Mouse (Mus musculus) forebrain, embryonic 10.5 days (tissue): ENCODE measurements around the gene Rps28. TPM values are rescaled to one million over a fixed set of nuclear protein-coding genes. Genes with fewer than 3 reads are reported as not detected.
A peak's percentile ranks its signal among the peaks of the same experiment; 100 is the strongest.
"Not testable (repeated sequence)": the region's sequence is repeated elsewhere in the genome, so short reads cannot be mapped to it uniquely, and the experiment has no call there.

Experiments
- DNase-seq: peaks from one replicate; pipeline ENCODE4 v3.0.0-alpha.2; 2017; ENCODE audit warnings: low spot score; ENCODE audit errors: extremely low spot score
- H3K27ac ChIP-seq: fragments of 300-500 bp; sonication (generic); 2 replicates; pipeline ENCODE4 v1.5.1; 2016; ENCODE audit warnings: mild to moderate bottlenecking
- H3K27me3 ChIP-seq: fragments of 300-500 bp; sonication (generic); 2 replicates; pipeline ENCODE4 v1.6.1; 2016; ENCODE audit warnings: mild to moderate bottlenecking; ENCODE audit not compliant: poor library complexity, severe bottlenecking
- H3K36me3 ChIP-seq: fragments of 300-500 bp; sonication (generic); replicated peaks from 2 replicates; pipeline ENCODE4 v1.6.1; 2016; ENCODE audit warnings: mild to moderate bottlenecking, moderate library complexity
- H3K4me1 ChIP-seq: fragments of 300-500 bp; sonication (generic); 2 replicates; pipeline ENCODE4 v1.6.1; 2016
- H3K4me3 ChIP-seq: fragments of 300-500 bp; sonication (generic); 2 replicates; pipeline ENCODE4 v1.5.1; 2016; ENCODE audit warnings: mild to moderate bottlenecking, moderate library complexity
- H3K9me3 ChIP-seq: fragments of 300-500 bp; sonication (generic); 2 replicates; pipeline ENCODE4 v1.6.1; 2016; ENCODE audit warnings: mild to moderate bottlenecking, moderate library complexity
- WGBS: fragments of 180-500 bp; shearing (Covaris S2); methylation state at CpG from one replicate; pipeline ENCODE4 v1.1.7; 2016; 5-methylcytosine and 5-hydroxymethylcytosine counted together
- polyA plus RNA-seq: library from polyadenylated mRNA; unstranded; fragments of >200 nt; fragmentation: Nextera tagmentation; extraction: Ambion mirVana; gene quantifications from 2 replicates; pipeline ENCODE4 v1.2.1, GENCODE M21; 2016

Gene Rps28
- 848 and 864 TPM in 2 replicates for polyA plus RNA-seq

DNA sequence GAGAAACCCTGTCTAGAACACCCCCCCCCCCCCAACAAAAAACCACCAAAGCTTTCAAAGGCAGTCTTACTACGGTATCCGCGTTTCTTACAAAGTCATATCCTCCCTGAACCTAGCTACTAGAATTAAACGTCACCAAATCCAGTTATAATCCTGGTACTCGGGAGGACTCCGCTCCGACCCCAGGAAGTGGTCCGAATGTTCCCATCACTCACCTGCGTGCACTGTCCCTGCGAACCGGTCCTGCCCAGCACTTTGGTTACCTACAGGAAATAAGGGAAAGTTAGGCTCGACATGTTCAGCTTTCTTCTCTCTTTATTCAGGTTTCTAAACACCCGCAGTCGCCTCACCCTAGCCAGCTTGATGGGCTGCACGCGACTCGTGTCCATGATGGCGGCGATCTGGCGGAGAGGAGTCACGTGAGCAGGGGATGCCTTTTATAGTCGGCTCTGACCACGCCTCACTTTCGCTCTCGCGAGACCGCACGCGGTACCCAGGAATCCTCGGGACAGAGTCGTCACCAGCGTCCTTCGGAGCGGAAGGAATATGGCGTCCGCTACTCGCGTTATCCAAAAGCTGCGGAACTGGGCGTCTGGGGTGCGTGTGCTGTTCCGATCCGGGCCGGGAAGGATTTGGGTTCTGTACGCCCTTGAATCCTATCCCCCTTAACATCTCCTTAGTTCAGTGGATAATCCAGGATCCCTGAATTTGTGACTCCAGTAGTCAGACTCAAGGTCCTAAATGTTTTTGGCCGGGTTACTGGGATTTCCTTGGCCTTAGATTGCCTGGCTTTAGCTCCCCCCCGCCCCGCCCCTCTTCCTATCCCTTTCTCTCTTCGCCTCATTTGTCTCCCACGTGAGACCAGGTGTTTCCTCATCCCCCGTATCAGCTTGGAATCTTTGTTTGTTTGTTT is at the start of gene Rps28, which contains the start of gene Ndufa7:
TSS of gene Rps28 (minus strand) at position 479 of the 913 bp plus-strand sequence.
TSS of gene Ndufa7 (plus strand) at position 489 of the 913 bp plus-strand sequence.
- H3K27me3 ChIP-seq, result no peaks in the 10 kb centered on the region
- peak; percentile 98 for DNase-seq
- WGBS, result under 1% methylated on average over 51 of the region's 51 CpGs
- H3K4me3 ChIP-seq, result peak within 1 kb of the TSS; percentile 84
- H3K36me3 ChIP-seq, result peaks cover 72% of the 10 kb centered on the region
- peaks cover 37% of the 10 kb centered on the region for H3K4me1 ChIP-seq
- no peaks in the 10 kb centered on the region for H3K9me3 ChIP-seq
- H3K27ac ChIP-seq, result peak within 1 kb of the TSS; percentile 93

DNA sequence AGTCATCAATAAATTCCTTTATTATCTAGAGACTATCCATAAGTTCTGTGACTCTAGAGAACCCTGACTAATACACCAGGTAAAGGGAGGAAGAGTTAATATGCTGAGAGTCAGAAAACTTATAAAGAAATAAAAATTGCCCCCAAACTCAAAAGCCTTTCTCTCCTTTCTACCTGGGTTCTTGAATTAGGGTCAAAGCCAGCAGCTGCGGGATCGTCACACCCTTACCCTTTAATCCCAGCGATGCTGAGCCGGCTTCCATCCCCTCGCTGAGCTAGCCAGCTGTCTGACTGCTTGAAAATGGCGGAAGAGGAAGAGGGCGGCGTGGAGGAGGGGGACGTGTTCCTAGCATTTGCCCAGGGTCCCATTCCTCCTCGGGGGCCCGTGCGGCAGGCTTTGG is 49.2 kb upstream of the Rps28 start, which contains the start of gene Gm7029:
TSS of gene Gm7029 (plus strand) at position 301 of the 400 bp plus-strand sequence.
- 88% methylated on average over 7 of the region's 12 CpGs for WGBS
- not testable (repeated sequence) for H3K27me3 ChIP-seq, H3K9me3 ChIP-seq, H3K4me3 ChIP-seq, H3K27ac ChIP-seq, H3K4me1 ChIP-seq, DNase-seq
- peaks cover 42% of the 10 kb centered on the region for H3K36me3 ChIP-seq

DNA sequence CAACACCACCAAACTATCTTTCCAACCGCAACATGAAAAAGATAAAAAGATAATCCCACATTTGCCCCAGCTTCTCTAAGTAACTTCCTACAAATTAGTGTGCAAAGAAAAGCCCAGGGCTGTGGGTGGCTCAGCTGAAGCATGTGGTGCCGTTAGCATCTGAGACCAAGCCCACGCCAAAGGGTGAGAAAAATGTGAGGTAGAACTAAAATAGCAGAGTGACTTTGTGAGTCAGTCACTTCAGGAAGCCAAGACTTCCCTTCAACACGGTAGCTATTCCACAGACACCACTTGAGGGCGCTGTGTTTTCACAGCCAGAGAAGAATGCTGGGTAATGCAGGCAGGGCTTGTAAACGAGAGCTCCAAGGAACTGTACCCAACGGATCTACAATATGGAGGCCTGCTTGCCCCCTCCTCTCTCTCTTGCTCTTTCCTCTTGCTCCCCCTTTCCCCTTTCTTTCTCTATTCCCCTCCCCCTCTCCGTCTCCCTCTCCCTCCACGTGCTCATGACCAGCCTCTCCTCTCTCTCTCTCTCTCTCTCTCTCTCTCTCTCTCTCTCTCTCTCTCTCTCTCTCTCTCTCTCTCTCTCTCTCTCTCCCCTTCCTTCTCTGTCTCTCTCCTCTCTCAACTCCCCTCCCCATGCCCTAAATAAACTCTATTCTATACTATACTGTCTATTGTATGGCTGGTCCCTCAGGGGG is 41.1 kb upstream of the Rps28 start:
- DNase-seq, result peak; percentile 33
- WGBS, result 42% methylated on average over 9 of the region's 9 CpGs
- Histone ChIP-seq H3K27ac (0 out of 2 replicates have a peak overlapping the region, but pooled peaks have one; percentile 67), H3K4me3 (no peak overlapping the region), H3K9me3 (no peaks in the 10 kb centered on the region), H3K4me1 (peaks cover 10% of the 10 kb centered on the region), H3K27me3 (no peaks in the 10 kb centered on the region), H3K36me3 (no peaks in the 10 kb centered on the region)

DNA sequence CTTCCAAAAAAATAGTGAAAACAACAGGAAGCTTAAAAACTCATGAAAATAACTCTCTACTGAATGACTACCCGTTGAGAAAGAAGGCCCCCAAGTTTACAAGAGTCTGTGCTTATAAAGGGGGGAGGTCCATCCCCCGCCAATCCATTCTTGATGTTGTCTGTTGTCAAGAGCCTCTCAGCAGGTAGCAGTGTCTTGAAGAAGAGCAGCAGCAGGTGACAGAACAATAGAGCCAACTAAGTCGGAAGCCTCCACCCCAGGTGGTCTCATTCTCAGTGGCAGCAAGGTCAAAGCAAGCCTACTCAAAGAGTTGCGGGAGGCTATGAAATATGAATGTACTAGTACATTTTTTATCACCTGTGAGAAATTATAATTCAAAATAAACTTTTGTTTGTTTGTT is 33.5 kb upstream of the Rps28 start:
- Histone ChIP-seq H3K9me3 (peaks cover 10% of the 10 kb centered on the region; the same call in 1 of the 2 replicates), H3K36me3 (no peaks in the 10 kb centered on the region; the same call in 1 of the 2 replicates), H3K27ac (no peak overlapping the region), H3K27me3 (no peaks in the 10 kb centered on the region), H3K4me3 (no peak overlapping the region), H3K4me1 (no peaks in the 10 kb centered on the region)
- DNase-seq, result no peak
- WGBS, result 74% methylated on average over 4 of the region's 4 CpGs

DNA sequence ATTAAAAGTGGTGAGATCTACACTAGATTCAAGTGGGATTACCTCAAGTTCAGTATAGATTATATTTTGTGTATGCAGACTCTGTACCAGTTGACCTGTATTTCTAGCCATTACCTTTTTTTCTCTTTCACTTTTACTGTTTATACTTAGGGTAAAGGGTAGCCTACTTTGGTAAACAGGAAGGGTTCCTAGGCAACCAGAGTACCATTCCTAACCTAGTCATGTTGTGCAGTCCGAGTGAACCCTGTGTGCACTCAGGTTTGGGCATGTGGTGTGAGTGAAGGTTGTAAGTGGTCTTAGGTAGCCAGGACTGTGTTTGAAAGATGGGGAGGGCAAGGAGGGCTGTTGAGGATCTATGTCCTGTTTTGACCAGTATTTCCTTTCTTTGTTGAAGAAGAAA is 27.0 kb upstream of the Rps28 start:
- Histone ChIP-seq H3K9me3 (no peaks in the 10 kb centered on the region), H3K27me3 (no peaks in the 10 kb centered on the region), H3K36me3 (peaks cover 43% of the 10 kb centered on the region), H3K4me1 (no peaks in the 10 kb centered on the region), H3K27ac (no peak overlapping the region), H3K4me3 (no peak overlapping the region)
- 82% methylated on average over 1 of the region's 1 CpGs for WGBS
- no peak for DNase-seq

DNA sequence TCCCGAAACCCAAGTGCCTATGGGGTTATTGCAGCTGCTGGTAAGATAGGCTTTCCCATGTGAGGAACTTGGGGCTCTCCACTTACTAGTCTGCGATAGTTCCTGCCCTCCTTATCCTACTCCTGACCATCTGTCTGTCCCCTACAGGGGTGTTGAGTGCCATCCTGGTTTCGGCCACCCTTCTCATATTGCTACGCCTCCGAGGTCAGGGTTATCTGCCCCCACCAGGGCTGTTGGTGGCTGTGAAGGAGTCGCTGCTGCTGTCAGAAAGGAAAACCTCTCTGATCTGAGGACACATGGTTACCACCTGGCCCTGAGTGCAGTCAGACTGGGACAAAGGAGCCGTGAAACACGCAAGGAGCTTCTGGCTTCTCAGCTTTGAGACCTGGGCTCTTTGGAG is 23.8 kb upstream of the Rps28 start:
- no peak overlapping the region for H3K27ac ChIP-seq
- no peak overlapping the region for H3K4me3 ChIP-seq
- 89% methylated on average over 8 of the region's 8 CpGs for whole genome bisulfite sequencing
- H3K4me1 ChIP-seq, result peaks cover 17% of the 10 kb centered on the region
- peaks cover 51% of the 10 kb centered on the region for H3K36me3 ChIP-seq
- no peak for DNase-seq
- no peaks in the 10 kb centered on the region for H3K27me3 ChIP-seq
- H3K9me3 ChIP-seq, result no peaks in the 10 kb centered on the region

DNA sequence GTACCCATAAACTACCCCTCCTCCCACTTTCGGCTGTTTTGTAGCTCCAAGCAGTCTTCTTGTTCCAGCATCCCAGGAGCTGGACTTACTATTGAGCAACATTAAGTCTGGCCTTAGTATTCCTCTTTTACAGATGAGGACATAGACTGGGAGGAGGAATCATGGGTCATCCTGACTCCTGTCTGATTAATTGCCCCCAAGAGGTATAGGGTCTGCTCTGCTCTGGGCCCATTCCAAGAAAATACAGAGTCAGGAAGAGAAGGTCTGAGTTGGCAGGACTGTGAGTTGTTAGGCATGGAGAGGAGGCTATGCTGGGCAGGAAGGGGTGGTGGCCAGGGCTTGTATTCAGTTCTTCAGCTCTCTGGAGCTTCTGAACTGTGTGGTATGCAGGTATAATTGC is 19.8 kb upstream of the Rps28 start:
- WGBS, result 82% methylated on average over 1 of the region's 1 CpGs
- no peak for DNase-seq
- peak overlapping the region; percentile 76 for H3K4me3 ChIP-seq
- H3K27ac ChIP-seq, result no peak overlapping the region
- H3K4me1 ChIP-seq, result peaks cover 24% of the 10 kb centered on the region
- peaks cover 45% of the 10 kb centered on the region for H3K36me3 ChIP-seq
- H3K27me3 ChIP-seq, result no peaks in the 10 kb centered on the region
- no peaks in the 10 kb centered on the region for H3K9me3 ChIP-seq

DNA sequence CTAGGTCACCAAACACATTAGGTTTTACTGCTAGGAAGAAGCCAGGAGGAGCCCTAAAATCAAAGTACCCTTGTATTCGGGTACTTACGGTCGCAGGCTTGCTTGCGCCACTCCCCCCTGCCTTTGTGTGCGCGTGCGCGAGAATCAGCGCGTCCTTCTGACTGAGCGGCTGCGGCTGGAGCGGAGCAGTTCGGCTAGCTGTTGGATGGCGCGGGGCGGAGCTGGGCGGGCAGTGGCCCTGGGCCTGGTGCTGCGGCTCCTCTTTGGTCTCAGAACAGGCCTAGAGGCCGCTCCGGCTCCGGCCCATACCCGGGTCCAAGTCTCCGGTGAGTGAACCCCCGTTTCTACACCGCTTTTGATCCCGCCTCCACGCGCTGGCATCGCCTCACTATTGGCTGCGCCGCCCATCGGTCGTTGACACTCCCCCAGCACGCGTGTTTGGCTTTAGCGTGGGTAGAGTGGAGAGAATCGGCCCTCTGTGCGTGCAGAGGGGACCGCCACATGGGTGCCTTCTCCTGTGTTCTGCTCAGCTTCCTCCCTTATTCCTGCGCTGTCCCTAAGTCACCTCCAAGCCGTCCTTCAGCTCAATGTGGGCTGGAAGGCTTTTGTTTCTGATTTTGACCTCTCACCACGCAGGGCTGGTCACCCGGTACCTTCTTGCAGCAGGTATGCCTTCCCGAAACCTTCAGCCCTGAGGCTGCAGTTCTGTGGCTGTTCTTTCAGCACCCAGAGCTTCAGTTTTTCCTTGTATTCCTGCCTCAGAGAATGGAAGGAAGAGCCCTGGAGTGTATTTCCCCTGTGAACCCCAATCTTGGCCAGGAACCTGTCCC is 18.8 kb upstream of the Rps28 start, which contains the start of gene Cd320:
TSS of gene Cd320 (plus strand) at position 126 of the 830 bp plus-strand sequence.
- Histone ChIP-seq H3K27ac (peak within 1 kb of the TSS; percentile 89), H3K4me1 (peaks cover 24% of the 10 kb centered on the region), H3K27me3 (no peaks in the 10 kb centered on the region), H3K9me3 (no peaks in the 10 kb centered on the region), H3K36me3 (peaks cover 45% of the 10 kb centered on the region), H3K4me3 (peak within 1 kb of the TSS; percentile 76)
- DNase-seq, result peak; percentile 88
- under 1% methylated on average over 45 of the region's 45 CpGs for WGBS

DNA sequence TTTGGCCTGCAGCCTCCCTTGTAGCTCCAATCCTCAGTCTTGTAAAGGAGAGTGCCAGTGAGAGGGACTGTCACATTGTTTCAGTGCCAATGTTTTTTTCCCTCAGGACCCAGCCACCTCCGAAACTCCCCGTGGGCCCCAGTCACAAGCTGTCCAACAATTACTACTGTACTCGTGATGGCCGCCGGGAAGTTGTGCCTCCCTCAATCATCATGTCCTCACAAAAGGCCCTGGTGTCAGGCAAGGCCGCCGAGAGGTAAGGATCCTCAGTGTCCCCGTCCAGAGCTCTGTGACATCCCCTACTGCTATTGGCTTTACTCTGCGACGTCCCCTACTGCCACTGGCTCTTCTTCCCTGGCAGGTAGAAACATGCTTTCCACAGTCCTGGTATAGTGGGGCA is 5.2 kb upstream of the Rps28 start:
- Histone ChIP-seq H3K27ac (no peak overlapping the region), H3K4me1 (peaks cover 13% of the 10 kb centered on the region), H3K9me3 (no peaks in the 10 kb centered on the region), H3K27me3 (no peaks in the 10 kb centered on the region), H3K4me3 (no peak overlapping the region), H3K36me3 (peaks cover 81% of the 10 kb centered on the region)
- no peak for DNase-seq
- WGBS, result 93% methylated on average over 10 of the region's 10 CpGs

DNA sequence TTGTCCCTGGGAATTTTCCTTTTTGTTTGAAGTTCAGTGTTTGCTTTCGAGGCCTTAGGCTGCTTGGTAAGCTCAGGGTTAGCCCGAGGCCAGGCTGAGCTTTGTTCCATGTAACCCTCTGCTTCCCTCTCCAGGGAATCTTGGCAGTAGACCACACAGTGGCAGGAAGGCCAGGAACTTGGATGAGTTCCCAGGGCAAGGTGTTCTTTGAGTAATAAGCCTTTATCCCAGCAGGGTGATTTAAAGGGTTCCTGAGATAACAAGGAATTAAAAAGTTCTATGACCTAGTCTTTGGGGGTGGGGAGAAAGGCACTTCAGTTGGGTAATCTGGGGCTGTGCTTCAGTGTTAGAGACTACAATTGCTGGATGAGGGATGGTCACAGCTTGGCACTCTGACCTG is 4.5 kb upstream of the Rps28 start:
- H3K27ac ChIP-seq, result no peak overlapping the region
- DNase-seq, result no peak
- 79% methylated on average over 2 of the region's 2 CpGs for WGBS

DNA sequence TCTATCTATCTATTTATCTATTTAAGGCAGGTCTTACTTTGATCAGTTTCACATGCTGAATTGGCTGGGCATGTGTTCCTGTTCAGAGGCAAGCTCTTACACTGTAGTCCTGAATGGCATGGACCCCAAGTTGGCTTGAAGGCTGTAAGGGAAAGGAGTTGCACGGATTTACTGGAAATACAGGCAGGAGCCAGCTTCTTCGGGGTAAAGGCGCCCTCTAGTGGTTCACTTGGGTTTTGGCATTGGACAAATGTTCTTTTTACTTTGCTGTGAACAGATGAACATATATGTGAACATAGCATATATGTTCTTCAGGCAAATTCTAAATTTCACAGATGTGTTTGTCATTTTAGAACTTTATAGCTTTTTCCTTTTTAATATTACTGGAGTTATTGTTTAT is 2.5 kb upstream of the Rps28 start:
- Histone ChIP-seq H3K4me1 (peaks cover 31% of the 10 kb centered on the region), H3K4me3 (no peak overlapping the region), H3K9me3 (no peaks in the 10 kb centered on the region), H3K27ac (no peak overlapping the region), H3K27me3 (no peaks in the 10 kb centered on the region), H3K36me3 (peaks cover 72% of the 10 kb centered on the region)
- 2% methylated on average over 3 of the region's 3 CpGs for WGBS
- peak; percentile 74 for DNase-seq

More for the DNA sequence above, 4.5 kb upstream of the Rps28 start:
- Histone ChIP-seq H3K27me3 (no peaks in the 10 kb centered on the region), H3K4me1 (peaks cover 13% of the 10 kb centered on the region), H3K36me3 (peaks cover 74% of the 10 kb centered on the region), H3K9me3 (no peaks in the 10 kb centered on the region), H3K4me3 (no peak overlapping the region)

DNA sequence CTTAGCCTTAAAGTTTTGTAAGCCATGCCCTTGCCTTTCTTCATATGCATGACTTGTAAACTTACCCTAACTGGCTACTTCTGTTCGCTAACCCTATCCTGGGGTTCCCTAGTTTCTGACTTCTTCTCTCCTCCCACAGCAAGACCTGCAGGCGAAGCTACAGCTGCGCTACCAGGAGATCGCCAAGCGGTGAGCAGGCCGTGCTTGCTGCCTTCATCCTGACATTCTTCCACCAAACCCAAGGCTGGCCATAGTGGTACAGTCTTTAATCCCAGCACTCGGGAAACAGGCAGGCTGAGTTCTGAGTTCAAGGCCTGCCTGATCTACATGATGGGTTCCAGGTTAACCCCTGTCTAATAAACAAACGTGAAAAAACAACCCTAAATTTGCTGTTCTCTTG is 1.1 kb upstream of the Rps28 start:
- Histone ChIP-seq H3K9me3 (no peaks in the 10 kb centered on the region), H3K4me3 (peak overlapping the region; percentile 84), H3K36me3 (peaks cover 72% of the 10 kb centered on the region), H3K27ac (peak overlapping the region; percentile 93), H3K27me3 (no peaks in the 10 kb centered on the region), H3K4me1 (peaks cover 37% of the 10 kb centered on the region)
- no peak for DNase-seq
- 90% methylated on average over 8 of the region's 8 CpGs for WGBS
